28 mouse cellular contexts compared by ENCODE assay signal in genomic region chrX:79929956-79930355, GRCm38 (mm10).
"Had no signal": no experiment of that assay in that cellular context is flagged by ENCODE, and none has a peak within 500 bp of the region (broad histone marks: within the 10 kb centered on the region; RNA-seq: fewer than 3 reads in every experiment).

No protein-coding gene starts in this region.

- H3K27me3 ChIP-seq: limb, embryonic 12.5 days; limb, embryonic 13.5 days; limb, embryonic 15.5 days; liver, embryonic 12.5 days; liver, embryonic 13.5 days; liver, embryonic 15.5 days; lung, embryonic 15.5 days; megakaryocyte, embryonic 14.5 days; midbrain, embryonic 12.5 days; midbrain, embryonic 13.5 days; midbrain, embryonic 15.5 days; neural tube, embryonic 12.5 days had no signal

- H3K4me1 ChIP-seq: limb, embryonic 10.5 days; limb, embryonic 12.5 days; limb, embryonic 13.5 days; limb, embryonic 15.5 days; liver, embryonic 12.5 days; liver, embryonic 13.5 days; liver, embryonic 15.5 days; lung, embryonic 15.5 days; megakaryocyte, embryonic 14.5 days; midbrain, embryonic 10.5 days; midbrain, embryonic 12.5 days; midbrain, embryonic 13.5 days; midbrain, embryonic 15.5 days; neural tube, embryonic 12.5 days had no signal

- H3K9me3 ChIP-seq: limb, embryonic 10.5 days; limb, embryonic 12.5 days; limb, embryonic 13.5 days; limb, embryonic 15.5 days; liver, embryonic 12.5 days; liver, embryonic 13.5 days; liver, embryonic 15.5 days; lung, embryonic 15.5 days; midbrain, embryonic 10.5 days; midbrain, embryonic 12.5 days; midbrain, embryonic 13.5 days; midbrain, embryonic 15.5 days; neural tube, embryonic 12.5 days had no signal

- DNase-seq: left cerebral cortex, postnatal 4 days; liver; liver, embryonic 13.5 days; liver, postnatal 0 days; lung, adult 18-20 months; lung, adult 2 months; lung, embryonic 14.5 days; lung, postnatal 10 days; lung, postnatal 14 days; lung, postnatal 36 days; lung, postnatal 4 days; midbrain, embryonic 14.5 days had no signal

- H3K36me3 ChIP-seq: limb, embryonic 10.5 days; limb, embryonic 12.5 days; limb, embryonic 13.5 days; limb, embryonic 15.5 days; liver, embryonic 12.5 days; liver, embryonic 13.5 days; liver, embryonic 15.5 days; lung, embryonic 15.5 days; midbrain, embryonic 10.5 days; midbrain, embryonic 12.5 days; midbrain, embryonic 13.5 days; midbrain, embryonic 15.5 days; neural tube, embryonic 12.5 days had no signal

- H3K4me3 ChIP-seq: limb, embryonic 10.5 days; limb, embryonic 12.5 days; limb, embryonic 13.5 days; limb, embryonic 15.5 days; liver, embryonic 12.5 days; liver, embryonic 13.5 days; liver, embryonic 15.5 days; lung, embryonic 15.5 days; megakaryocyte, embryonic 14.5 days; midbrain, embryonic 10.5 days; midbrain, embryonic 12.5 days; midbrain, embryonic 13.5 days; midbrain, embryonic 15.5 days; myocyte; neural tube, embryonic 12.5 days had no signal

- H3K27ac ChIP-seq: limb, embryonic 10.5 days; limb, embryonic 12.5 days; limb, embryonic 13.5 days; limb, embryonic 15.5 days; liver, embryonic 12.5 days; liver, embryonic 13.5 days; liver, embryonic 14.5 days; liver, embryonic 15.5 days; lung, embryonic 15.5 days; macrophage; midbrain, embryonic 10.5 days; midbrain, embryonic 12.5 days; midbrain, embryonic 13.5 days; midbrain, embryonic 15.5 days; neural tube, embryonic 12.5 days had no signal
